Mouse (Mus musculus): Measurements from ENCODE around the gene Slc35f6. TPM values are rescaled to one million over a fixed set of nuclear protein-coding genes. Genes with fewer than 3 reads are reported as not detected.
A peak's percentile ranks its signal among the peaks of the same experiment; 100 is the strongest.

Gene Slc35f6
- polyA plus RNA-seq, 1 experiment: 80.2 TPM

DNA sequence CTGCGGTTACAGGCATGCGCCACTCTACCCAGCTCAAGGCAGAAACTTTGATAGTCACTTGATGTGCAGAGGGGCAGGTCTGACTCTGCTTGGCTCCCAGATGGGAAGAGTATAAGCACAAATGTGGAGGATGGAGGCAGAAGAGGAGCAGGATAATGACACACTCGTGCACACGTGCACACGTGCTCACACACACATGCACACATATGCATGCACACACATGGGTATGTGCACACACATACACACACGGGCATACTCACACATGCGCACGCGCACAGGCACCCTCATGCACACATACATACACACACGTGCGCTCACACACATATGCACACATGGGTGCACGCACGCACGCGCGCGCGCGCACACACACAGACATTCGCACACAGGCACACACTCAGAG, 27.2 kb upstream of the Slc35f6 start:
- Histone ChIP-seq H3K27me3 (ENCODE audit: control insufficient read depth, insufficient read depth, low read length) (peaks cover 5% of the 10 kb centered on the region), H3K4me3 (ENCODE audit: low read depth, low read length) (no peak overlapping the region), H3K36me3 (ENCODE audit: control insufficient read depth, insufficient read depth, low read length) (no peaks in the 10 kb centered on the region), H3K27ac (ENCODE audit: insufficient read depth, low read depth, low read length) (no peak overlapping the region), H3K4me1 (ENCODE audit: control insufficient read depth, insufficient read depth, insufficient read length, low read length) (peaks cover 13% of the 10 kb centered on the region)
- 96% methylated on average over 20 of the region's 20 CpGs for WGBS
- no peak for TF ChIP-seq CTCF (IDR thresholded peaks at IDR 0.05; ENCODE audit: extremely low read depth, insufficient read length, insufficient replicate concordance, low read depth, low read length)
- no peak for TF ChIP-seq POLR2A (IDR thresholded peaks at IDR 0.05; ENCODE audit: low read depth, low read length)

DNA sequence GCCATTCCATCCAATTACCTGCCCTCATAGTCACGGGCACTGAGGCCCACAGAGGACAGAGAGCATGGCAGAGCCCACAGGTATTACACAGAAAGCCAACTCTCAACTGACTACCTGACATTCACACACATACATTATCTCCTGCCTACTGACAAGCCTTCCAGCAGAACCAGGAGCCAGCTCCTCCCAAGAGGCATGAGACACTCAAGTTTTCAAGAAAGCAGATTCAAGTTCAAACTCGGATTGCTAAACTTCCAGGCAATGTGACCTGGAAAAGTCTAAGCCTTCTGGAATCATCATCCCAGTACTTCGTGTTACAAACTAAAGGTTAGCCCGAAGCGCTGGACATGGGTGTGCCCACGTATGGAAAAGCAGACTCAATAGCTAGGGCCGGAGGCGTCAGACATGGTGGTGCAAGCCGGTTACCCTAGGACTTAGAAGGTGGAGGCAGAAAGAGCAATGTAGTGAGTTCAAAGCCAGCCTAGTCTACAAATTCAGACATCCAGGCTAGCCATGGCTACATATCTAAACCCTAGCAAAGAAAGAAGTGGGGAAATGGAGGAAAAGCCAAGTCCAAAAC, 26.4 kb upstream of the Slc35f6 start:
- Histone ChIP-seq H3K27ac (ENCODE audit: insufficient read depth, low read depth, low read length) (no peak overlapping the region), H3K4me1 (ENCODE audit: control insufficient read depth, insufficient read depth, insufficient read length, low read length) (peaks cover 11% of the 10 kb centered on the region), H3K4me3 (ENCODE audit: low read depth, low read length) (no peak overlapping the region), H3K36me3 (ENCODE audit: control insufficient read depth, insufficient read depth, low read length) (no peaks in the 10 kb centered on the region), H3K27me3 (ENCODE audit: control insufficient read depth, insufficient read depth, low read length) (peaks cover 5% of the 10 kb centered on the region)
- no peak for TF ChIP-seq POLR2A (IDR thresholded peaks at IDR 0.05; ENCODE audit: low read depth, low read length)
- TF ChIP-seq CTCF (IDR thresholded peaks at IDR 0.05; ENCODE audit: extremely low read depth, insufficient read length, insufficient replicate concordance, low read depth, low read length): no peak
- WGBS: 90% methylated on average over 9 of the region's 9 CpGs

DNA sequence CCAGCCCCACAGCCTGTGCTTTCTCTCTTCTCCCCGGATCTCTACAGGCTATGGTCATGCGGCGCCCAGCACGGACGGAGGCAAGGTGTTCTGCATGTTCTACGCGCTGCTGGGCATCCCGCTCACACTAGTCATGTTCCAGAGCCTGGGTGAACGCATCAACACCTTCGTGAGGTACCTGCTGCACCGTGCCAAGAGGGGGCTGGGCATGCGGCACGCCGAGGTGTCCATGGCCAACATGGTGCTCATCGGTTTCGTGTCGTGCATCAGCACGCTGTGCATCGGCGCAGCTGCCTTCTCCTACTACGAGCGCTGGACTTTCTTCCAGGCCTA, 25.9 kb upstream of the Slc35f6 start:
- H3K4me3 ChIP-seq (ENCODE audit: low read depth, low read length): no peak overlapping the region; the same call in 1 of the 2 replicates
- TF ChIP-seq POLR2A (IDR thresholded peaks at IDR 0.05; ENCODE audit: low read depth, low read length) (no peak), CTCF (IDR thresholded peaks at IDR 0.05; ENCODE audit: extremely low read depth, insufficient read length, insufficient replicate concordance, low read depth, low read length) (no peak)
- 62% methylated on average over 22 of the region's 22 CpGs for WGBS

DNA sequence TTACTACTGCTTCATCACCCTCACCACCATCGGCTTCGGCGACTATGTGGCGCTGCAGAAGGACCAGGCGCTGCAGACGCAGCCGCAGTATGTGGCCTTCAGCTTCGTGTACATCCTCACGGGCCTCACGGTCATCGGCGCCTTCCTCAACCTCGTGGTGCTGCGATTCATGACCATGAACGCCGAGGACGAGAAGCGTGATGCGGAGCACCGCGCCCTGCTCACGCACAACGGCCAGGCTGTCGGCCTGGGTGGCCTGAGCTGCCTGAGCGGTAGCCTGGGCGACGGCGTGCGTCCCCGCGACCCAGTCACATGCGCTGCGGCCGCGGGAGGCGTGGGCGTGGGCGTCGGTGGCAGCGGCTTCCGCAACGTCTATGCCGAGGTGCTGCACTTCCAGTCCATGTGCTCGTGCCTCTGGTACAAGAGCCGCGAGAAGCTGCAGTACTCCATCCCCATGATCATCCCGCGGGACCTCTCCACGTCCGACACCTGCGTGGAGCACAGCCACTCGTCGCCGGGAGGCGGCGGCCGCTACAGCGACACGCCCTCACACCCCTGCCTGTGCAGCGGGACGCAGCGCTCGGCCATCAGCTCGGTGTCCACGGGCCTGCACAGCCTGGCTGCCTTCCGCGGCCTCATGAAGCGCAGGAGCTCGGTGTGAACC, 25.4 kb upstream of the Slc35f6 start:
- WGBS: 15% methylated on average over 69 of the region's 69 CpGs
- Histone ChIP-seq H3K36me3 (ENCODE audit: control insufficient read depth, insufficient read depth, low read length) (no peaks in the 10 kb centered on the region), H3K27me3 (ENCODE audit: control insufficient read depth, insufficient read depth, low read length) (peaks cover 5% of the 10 kb centered on the region), H3K27ac (ENCODE audit: insufficient read depth, low read depth, low read length) (no peak overlapping the region), H3K4me1 (ENCODE audit: control insufficient read depth, insufficient read depth, insufficient read length, low read length) (peaks cover 10% of the 10 kb centered on the region), H3K4me3 (ENCODE audit: low read depth, low read length) (peak overlapping the region; percentile 27)
- TF ChIP-seq CTCF (IDR thresholded peaks at IDR 0.05; ENCODE audit: extremely low read depth, insufficient read length, insufficient replicate concordance, low read depth, low read length): no peak

More for the DNA sequence above, 25.9 kb upstream of the Slc35f6 start:
- H3K27ac ChIP-seq (ENCODE audit: insufficient read depth, low read depth, low read length): no peak overlapping the region
- H3K27me3 ChIP-seq (ENCODE audit: control insufficient read depth, insufficient read depth, low read length): peaks cover 5% of the 10 kb centered on the region
- H3K36me3 ChIP-seq (ENCODE audit: control insufficient read depth, insufficient read depth, low read length): no peaks in the 10 kb centered on the region
- peaks cover 10% of the 10 kb centered on the region for H3K4me1 ChIP-seq (ENCODE audit: control insufficient read depth, insufficient read depth, insufficient read length, low read length)

DNA sequence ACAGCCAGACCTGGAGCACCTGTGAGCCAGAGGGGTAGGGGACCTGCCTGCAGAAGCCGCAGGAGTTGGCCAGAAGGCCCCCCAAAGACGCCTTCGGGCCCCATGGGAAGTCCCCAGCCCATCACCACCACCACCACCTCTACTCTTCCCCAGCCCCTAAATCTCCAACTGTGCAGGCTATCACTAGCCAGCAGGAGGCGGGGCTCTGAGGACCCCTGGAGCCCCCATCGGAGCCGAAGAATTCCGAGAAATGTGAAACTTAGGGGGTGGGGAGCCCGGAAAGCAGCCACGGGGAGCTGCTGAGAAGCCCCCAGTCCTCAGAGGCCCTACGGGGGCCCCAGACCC, 24.9 kb upstream of the Slc35f6 start:
- TF ChIP-seq POLR2A (IDR thresholded peaks at IDR 0.05; ENCODE audit: low read depth, low read length): no peak
- no peak for TF ChIP-seq CTCF (IDR thresholded peaks at IDR 0.05; ENCODE audit: extremely low read depth, insufficient read length, insufficient replicate concordance, low read depth, low read length)
- H3K36me3 ChIP-seq (ENCODE audit: control insufficient read depth, insufficient read depth, low read length): no peaks in the 10 kb centered on the region
- peaks cover 7% of the 10 kb centered on the region for H3K4me1 ChIP-seq (ENCODE audit: control insufficient read depth, insufficient read depth, insufficient read length, low read length)
- WGBS: 26% methylated on average over 10 of the region's 10 CpGs
- H3K27me3 ChIP-seq (ENCODE audit: control insufficient read depth, insufficient read depth, low read length): peaks cover 5% of the 10 kb centered on the region
- no peak overlapping the region for H3K27ac ChIP-seq (ENCODE audit: insufficient read depth, low read depth, low read length)
- H3K4me3 ChIP-seq (ENCODE audit: low read depth, low read length): peak overlapping the region; percentile 27

DNA sequence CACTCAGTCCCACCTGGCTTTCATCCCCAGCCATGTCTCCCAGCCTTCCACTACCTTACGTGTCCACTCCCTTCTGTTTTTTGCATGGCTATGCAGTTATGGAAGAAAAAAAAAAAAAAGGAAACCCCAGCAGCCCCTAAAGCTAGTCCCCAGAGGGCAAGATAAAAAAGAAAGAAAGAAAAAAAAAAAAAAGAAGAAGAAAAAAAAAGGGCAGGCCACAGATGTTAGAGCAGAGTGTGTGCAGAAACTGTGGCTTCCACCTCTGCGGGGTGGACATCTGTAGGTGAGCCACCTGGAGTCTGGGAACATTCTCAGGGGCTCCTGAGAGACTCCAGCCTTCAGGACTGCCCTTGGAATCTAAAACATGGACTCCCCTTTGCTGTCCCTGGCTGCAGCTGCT, 24.4 kb upstream of the Slc35f6 start:
- Histone ChIP-seq H3K27ac (ENCODE audit: insufficient read depth, low read depth, low read length) (no peak overlapping the region), H3K4me3 (ENCODE audit: low read depth, low read length) (no peak overlapping the region), H3K4me1 (ENCODE audit: control insufficient read depth, insufficient read depth, insufficient read length, low read length) (peaks cover 5% of the 10 kb centered on the region; the same call in 1 of the 2 replicates), H3K27me3 (ENCODE audit: control insufficient read depth, insufficient read depth, low read length) (peaks cover 5% of the 10 kb centered on the region), H3K36me3 (ENCODE audit: control insufficient read depth, insufficient read depth, low read length) (no peaks in the 10 kb centered on the region)
- 69% methylated on average over 2 of the region's 2 CpGs for WGBS
- TF ChIP-seq POLR2A (IDR thresholded peaks at IDR 0.05; ENCODE audit: low read depth, low read length) (no peak), CTCF (IDR thresholded peaks at IDR 0.05; ENCODE audit: extremely low read depth, insufficient read length, insufficient replicate concordance, low read depth, low read length) (no peak)

DNA sequence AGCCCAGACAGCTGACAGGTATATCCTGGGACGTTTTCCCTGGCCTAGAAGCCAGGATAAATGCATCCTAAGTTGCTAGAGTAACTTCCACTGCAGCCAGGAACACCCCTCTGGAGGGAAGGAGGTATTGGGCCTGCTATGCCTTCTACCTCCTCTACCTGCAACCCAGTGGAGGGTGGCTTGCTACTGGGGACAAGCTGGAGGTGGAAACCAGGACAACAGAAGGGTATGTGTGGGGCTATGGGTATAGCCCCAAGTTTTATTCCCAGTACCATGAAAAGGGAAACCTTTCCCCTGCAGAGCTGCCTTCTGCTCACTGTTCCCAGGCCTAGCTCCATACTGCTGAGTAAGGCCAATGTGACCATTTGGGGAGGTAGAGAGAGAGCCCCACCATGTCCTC, 23.4 kb upstream of the Slc35f6 start:
- Histone ChIP-seq H3K4me3 (ENCODE audit: low read depth, low read length) (no peak overlapping the region), H3K27me3 (ENCODE audit: control insufficient read depth, insufficient read depth, low read length) (peaks cover 5% of the 10 kb centered on the region), H3K4me1 (ENCODE audit: control insufficient read depth, insufficient read depth, insufficient read length, low read length) (peaks cover 5% of the 10 kb centered on the region; the same call in 1 of the 2 replicates), H3K27ac (ENCODE audit: insufficient read depth, low read depth, low read length) (no peak overlapping the region), H3K36me3 (ENCODE audit: control insufficient read depth, insufficient read depth, low read length) (no peaks in the 10 kb centered on the region)
- TF ChIP-seq POLR2A (IDR thresholded peaks at IDR 0.05; ENCODE audit: low read depth, low read length) (no peak), CTCF (IDR thresholded peaks at IDR 0.05; ENCODE audit: extremely low read depth, insufficient read length, insufficient replicate concordance, low read depth, low read length) (no peak)
- WGBS: 38% methylated on average over 1 of the region's 1 CpGs

Measured in small intestine, adult 2 months (tissue).